Mouse (Mus musculus) lung, adult 2 months (tissue): ENCODE measurements at regions not wholly inside any gene's neighbourhood (a gene's known extent, or its start where the extent isn't known, plus 50 kb on each side); places are given as distances from the start of the nearest gene placed in this dataset.

Source experiments
- CTCF ChIP-seq: fragments of 200-500 bp; IDR thresholded peaks from 2 replicates; pipeline ENCODE4 v1.5.1; 2011; ENCODE audit warnings: mild to moderate bottlenecking, low read length, control low read depth; ENCODE audit not compliant: insufficient read depth
- POLR2A ChIP-seq: fragments of 200-500 bp; IDR thresholded peaks from 2 replicates; pipeline ENCODE4 v1.6.1; 2011; ENCODE audit warnings: low read depth, mild to moderate bottlenecking, control low read depth, low read length, borderline replicate concordance; ENCODE audit errors: extremely low read depth

- TF ChIP-seq POLR2A (no peak), CTCF (no peak)
Observed at GRCm38 (mm10) chr10:17204153-17204552, 518.9 kb upstream of the Cited2 start.
